8 mouse cellular contexts compared by ENCODE assay signal in genomic region chr4:95160912-95161669, GRCm38 (mm10).
DNase-seq lines count a peak whose midpoint lies in the region; ATAC-seq lines count a peak whose summit lies in the region.

No protein-coding gene starts in this region.

- peak; percentile 98 for DNase-seq in adrenal gland, adult 2 months
- peak; percentile 65 for DNase-seq in embryo, embryonic 11.5 days (ENCODE audit: low read depth, low spot score)
- peak; percentile 96 for DNase-seq in gastrocnemius, postnatal 25 days
- DNase-seq in left cerebral cortex, postnatal 14 days (ENCODE audit: low spot score in 2 of 2) = peak; percentile 83 to 85
- DNase-seq in right cerebral cortex, postnatal 14 days = peak; percentile 80
- peak; percentile 81 for DNase-seq in urinary bladder, postnatal 25 days (ENCODE audit: low spot score)

- H3K9me3 ChIP-seq in intestine, embryonic 15.5 days = no peaks in the 10 kb centered on the region

- peak overlapping the region; percentile 57 for H3K9ac ChIP-seq in intestine, embryonic 15.5 days

- peak overlapping the region; percentile 48 for H3K4me3 ChIP-seq in intestine, embryonic 15.5 days (replicated peaks)

- H3K4me2 ChIP-seq in intestine, embryonic 15.5 days (replicated peaks) = peak overlapping the region; percentile 65

- H3K27ac ChIP-seq in intestine, embryonic 15.5 days = peak overlapping the region; percentile 95

- intact Hi-C loops in left cerebral cortex, postnatal 14 days (cut with DNase I) = loop anchor here (2.0 to 10.0 kb wide), 2 partner anchors 108 to 714 kb away; partner anchors contain the start of gene Jun

- peak; percentile 99 for ATAC-seq in intestine, embryonic 15.5 days
- peak; percentile 82 for ATAC-seq in megakaryocyte-erythroid progenitor cell, adult 5-6 weeks (replicated peaks; ENCODE audit: low FRiP score, low TSS enrichment, poor library complexity, severe bottlenecking)

- WGBS in intestine, embryonic 15.5 days = under 1% methylated on average over 53 of the region's 53 CpGs

- no peaks in the 10 kb centered on the region for H3K36me3 ChIP-seq in intestine, embryonic 15.5 days

- peaks cover 14% of the 10 kb centered on the region for H3K4me1 ChIP-seq in intestine, embryonic 15.5 days (replicated peaks)

- no peaks in the 10 kb centered on the region for H3K27me3 ChIP-seq in intestine, embryonic 15.5 days (replicated peaks)

Comparison
In these comparisons a context has a peak if more than half of its experiments do, and no peak if none do; other contexts are left out.
1. Peak in every context shown above with its lines: DNase-seq, ATAC-seq, H3K4me3 ChIP-seq and H3K27ac ChIP-seq.